Mouse (Mus musculus) C2C12 (cell line): ENCODE results near the gene Bmp4. TPM values are rescaled to one million over a fixed set of nuclear protein-coding genes. Genes with fewer than 3 reads are reported as not detected.

Experiments used
- H3K27me3 ChIP-seq: one replicate; pipeline ENCODE4 v1.6.1; 2011; ENCODE audit not compliant: control insufficient read depth, insufficient read depth, insufficient read length
- H3K36me3 ChIP-seq: one replicate; pipeline ENCODE4 v1.6.1; 2011; ENCODE audit not compliant: control insufficient read depth, insufficient read depth
- H3K4me3 ChIP-seq: one replicate; pipeline ENCODE4 v1.5.1; 2011; ENCODE audit warnings: mild to moderate bottlenecking, control low read depth; ENCODE audit not compliant: poor library complexity, insufficient read depth, severe bottlenecking
- H3K79me2 ChIP-seq: one replicate; pipeline ENCODE4 v1.6.1; 2011; ENCODE audit not compliant: control insufficient read depth, insufficient read depth
- H3K79me3 ChIP-seq: one replicate; pipeline ENCODE4 v1.6.1; 2011; ENCODE audit warnings: low read depth, control low read depth
- H3ac ChIP-seq: one replicate; pipeline ENCODE3; 2011; ENCODE audit warnings: low read depth; ENCODE audit not compliant: control insufficient read depth, insufficient read length
- CEBPB ChIP-seq: IDR thresholded peaks from one replicate; pipeline ENCODE4 v1.6.1; 2011; ENCODE audit warnings: low read depth, mild to moderate bottlenecking, control low read depth, moderate library complexity
- CTCF ChIP-seq: IDR thresholded peaks from one replicate; pipeline ENCODE4 v1.5.1; 2011; ENCODE audit not compliant: control insufficient read depth, insufficient read depth, insufficient read length
- FOSL1 ChIP-seq: IDR thresholded peaks from one replicate; pipeline ENCODE4 v1.8.0; 2011; ENCODE audit warnings: mild to moderate bottlenecking, low read length; ENCODE audit not compliant: poor library complexity, insufficient read depth, severe bottlenecking
- MAX ChIP-seq: IDR thresholded peaks from one replicate; pipeline ENCODE4 v1.6.1; 2011; ENCODE audit warnings: mild to moderate bottlenecking, control low read depth
- MYOD1 ChIP-seq: IDR thresholded peaks from one replicate; pipeline ENCODE4 v1.6.1; 2011; ENCODE audit warnings: low read depth; ENCODE audit not compliant: control insufficient read depth, insufficient read length
- MYOG ChIP-seq: IDR thresholded peaks from one replicate; pipeline ENCODE4 v1.6.1; 2011; ENCODE audit not compliant: control insufficient read depth, insufficient read length; ENCODE audit errors: extremely low read depth
- USF1 ChIP-seq: IDR thresholded peaks from one replicate; pipeline ENCODE4 v1.6.1; 2011; ENCODE audit warnings: low read depth, mild to moderate bottlenecking, control low read depth, moderate library complexity
- polyA plus RNA-seq: library from polyadenylated mRNA; unstranded; fragments of >200 nt; fragmentation: generic; extraction: Trizol; gene quantifications from one replicate; pipeline ENCODE4 v1.2.1, GENCODE M21; 2012; ENCODE audit warnings: missing spikeins

The Bmp4 gene
- polyA plus RNA-seq, 1 experiment, result not detected

DNA sequence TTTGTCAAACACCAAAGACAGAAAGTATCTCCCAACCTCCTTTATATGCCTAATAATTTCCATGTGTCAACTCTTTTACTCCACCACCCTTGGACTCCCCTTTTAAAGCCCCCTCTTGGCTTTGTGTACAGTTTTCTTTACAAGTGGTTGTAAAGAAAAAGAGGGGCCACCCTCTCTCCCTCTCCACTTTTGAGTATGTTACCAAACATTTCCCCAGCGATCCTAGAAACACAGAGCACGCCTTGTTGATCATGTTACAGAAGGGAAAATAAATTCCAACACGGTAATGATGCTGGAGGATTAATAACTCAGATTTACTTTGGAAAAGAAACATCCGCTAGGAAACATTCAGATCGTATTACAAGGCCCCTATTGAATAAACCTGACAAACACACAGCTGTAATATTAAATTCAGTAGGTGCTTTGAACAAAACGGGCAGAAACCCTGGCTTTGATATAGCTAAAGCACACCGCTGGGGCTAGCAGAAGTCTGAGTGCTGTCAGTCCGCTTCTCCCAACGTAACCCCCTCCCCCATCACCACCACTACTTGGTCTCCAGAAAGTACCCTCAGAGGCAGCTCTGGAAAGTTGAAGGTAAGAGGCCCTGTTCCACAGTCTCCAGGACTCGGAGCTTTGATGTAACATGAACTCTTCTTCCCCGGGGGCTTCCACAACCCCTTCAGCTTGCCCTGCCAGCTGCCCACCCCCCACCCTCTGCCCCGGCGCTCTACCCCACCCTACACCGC, 5.3 kb downstream of the Bmp4 start:
- no peak overlapping the region for H3ac ChIP-seq
- no peaks in the 10 kb centered on the region for H3K79me2 ChIP-seq
- peaks cover 38% of the 10 kb centered on the region for H3K27me3 ChIP-seq
- no peak overlapping the region for H3K4me3 ChIP-seq
- TF ChIP-seq MYOD1 (no peak), FOSL1 (no peak), CEBPB (no peak), CTCF (no peak), MYOG (no peak), MAX (no peak), USF1 (no peak)
- no peaks in the 10 kb centered on the region for H3K79me3 ChIP-seq
- no peaks in the 10 kb centered on the region for H3K36me3 ChIP-seq

DNA sequence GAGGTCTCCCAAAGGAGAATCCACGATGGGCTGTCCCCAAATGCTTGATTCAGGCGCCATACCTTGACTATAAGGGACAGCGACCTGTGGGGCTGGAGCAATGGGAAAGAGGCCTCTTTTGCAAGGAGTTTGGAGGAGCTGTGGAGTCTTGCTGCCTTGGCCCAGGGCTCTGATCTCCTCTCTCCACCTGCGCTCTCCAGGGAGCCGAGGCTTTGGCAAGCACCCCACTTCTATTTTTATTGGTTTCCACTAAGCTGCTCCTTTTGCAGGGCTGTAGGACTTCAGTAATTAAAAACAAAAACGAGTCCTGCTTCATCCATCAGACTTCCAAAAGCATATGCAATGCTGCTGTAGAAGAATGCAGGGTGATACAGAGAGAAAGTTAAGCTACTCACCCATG, 9.0 kb downstream of the Bmp4 start:
- Histone ChIP-seq H3K27me3 (peaks cover 10% of the 10 kb centered on the region), H3K79me2 (no peaks in the 10 kb centered on the region), H3ac (no peak overlapping the region), H3K4me3 (no peak overlapping the region), H3K36me3 (no peaks in the 10 kb centered on the region), H3K79me3 (no peaks in the 10 kb centered on the region)
- TF ChIP-seq USF1 (no peak), MAX (no peak), MYOG (no peak), CEBPB (no peak)

DNA sequence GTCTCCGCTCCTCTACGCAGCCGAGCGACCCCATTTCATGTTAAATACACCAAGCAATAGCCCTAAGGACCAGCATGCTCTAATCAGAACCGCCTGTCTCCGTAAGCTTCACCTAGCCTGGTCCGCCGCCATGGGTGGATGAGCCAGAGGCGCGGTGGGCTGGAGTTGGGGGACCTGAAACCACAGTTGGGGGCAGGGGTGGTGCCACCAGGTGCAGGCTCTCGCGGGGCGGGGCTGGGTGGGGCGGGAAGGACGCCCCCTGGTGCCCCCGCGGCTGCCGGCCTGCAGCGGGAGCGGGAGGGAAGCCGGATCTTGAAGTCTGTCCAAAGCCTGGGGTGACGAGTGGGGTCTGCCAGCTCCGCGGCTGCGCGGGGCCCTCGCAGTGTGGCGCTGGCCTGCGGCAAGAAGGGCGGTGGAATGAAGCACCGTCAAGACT, 10.2 kb downstream of the Bmp4 start:
- no peaks in the 10 kb centered on the region for H3K79me2 ChIP-seq
- H3ac ChIP-seq, result no peak overlapping the region
- H3K4me3 ChIP-seq, result no peak overlapping the region
- TF ChIP-seq CEBPB (no peak), CTCF (no peak), USF1 (no peak), MAX (no peak), FOSL1 (no peak), MYOG (no peak), MYOD1 (no peak)
- H3K36me3 ChIP-seq, result no peaks in the 10 kb centered on the region
- no peaks in the 10 kb centered on the region for H3K79me3 ChIP-seq
- H3K27me3 ChIP-seq, result no peaks in the 10 kb centered on the region

DNA sequence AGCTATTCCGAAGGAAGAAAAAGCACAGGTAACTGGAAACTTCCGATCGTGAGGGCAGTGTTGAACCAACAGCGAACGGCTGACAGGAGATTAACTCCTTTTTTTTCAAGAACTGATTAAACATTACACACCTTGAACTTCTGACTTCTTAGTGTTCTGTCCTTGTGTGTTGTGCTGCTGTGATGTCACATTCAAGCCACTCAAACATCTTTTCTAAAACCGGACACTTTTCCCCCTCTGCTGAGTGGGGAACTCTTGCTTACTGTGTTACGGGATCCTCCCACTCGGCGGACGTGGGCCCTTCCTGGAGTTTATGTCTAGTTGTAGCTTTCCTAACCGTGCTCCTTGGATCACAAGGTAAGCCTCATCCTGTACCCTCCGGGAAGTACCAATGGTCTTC, 11.2 kb downstream of the Bmp4 start, which contains the start of gene Gm15217:
Gene Gm15217, plus strand, starts transcription at position 130 of the 400 bp plus-strand sequence.
- Histone ChIP-seq H3K27me3 (no peaks in the 10 kb centered on the region), H3K79me2 (no peaks in the 10 kb centered on the region), H3ac (no peak within 1 kb of the TSS), H3K36me3 (no peaks in the 10 kb centered on the region), H3K4me3 (no peak within 1 kb of the TSS), H3K79me3 (no peaks in the 10 kb centered on the region)
- TF ChIP-seq MYOG, result no peak
- no peak for TF ChIP-seq MYOD1
- no peak for TF ChIP-seq FOSL1
- TF ChIP-seq CTCF, result no peak
- TF ChIP-seq MAX, result no peak
- TF ChIP-seq CEBPB, result no peak
- TF ChIP-seq USF1, result no peak

DNA sequence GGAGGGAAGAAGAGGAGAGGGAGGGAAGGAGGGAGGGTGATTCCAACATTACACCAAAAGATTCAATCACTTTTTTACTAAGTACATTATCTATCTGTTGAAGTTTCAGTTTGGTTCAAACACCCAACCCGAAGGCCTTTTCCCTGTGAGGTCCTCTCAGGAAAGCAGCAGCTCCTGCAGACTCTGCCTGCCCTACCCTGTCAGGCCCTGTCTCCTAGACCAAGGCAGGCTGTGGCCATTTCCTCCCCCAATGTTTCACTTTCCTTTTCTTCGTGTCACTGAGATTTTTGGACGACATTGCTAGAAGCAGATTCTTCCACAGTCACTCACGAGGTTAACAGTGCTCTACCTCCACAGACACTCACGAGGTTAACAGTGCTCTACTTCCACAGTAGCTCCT, 14.7 kb downstream of the Bmp4 start:
- no peak for TF ChIP-seq MYOG
- TF ChIP-seq MYOD1, result no peak
- TF ChIP-seq CTCF, result no peak
- TF ChIP-seq FOSL1, result no peak
- no peak for TF ChIP-seq USF1
- no peak for TF ChIP-seq MAX
- TF ChIP-seq CEBPB, result no peak
- no peaks in the 10 kb centered on the region for H3K36me3 ChIP-seq

DNA sequence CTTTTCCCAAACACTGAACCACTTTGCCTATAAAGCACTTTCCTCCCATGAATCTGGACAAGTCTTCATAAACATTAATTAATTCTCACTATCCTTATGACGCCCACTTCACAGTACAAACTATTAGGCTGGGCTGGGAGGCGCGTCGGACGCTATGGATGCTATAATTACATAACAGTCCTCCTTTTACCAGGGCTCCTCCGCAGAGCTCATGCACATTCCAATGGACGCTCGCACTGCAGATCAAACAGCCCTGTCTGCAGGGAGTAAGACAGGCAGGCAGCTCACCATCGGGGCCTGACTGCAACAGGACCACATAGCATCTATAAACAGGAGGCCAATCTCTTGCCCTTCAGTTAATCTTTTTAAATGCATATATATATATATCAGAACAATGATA, 18.0 kb downstream of the Bmp4 start:
- Histone ChIP-seq H3K79me2 (no peaks in the 10 kb centered on the region), H3ac (no peak overlapping the region), H3K27me3 (no peaks in the 10 kb centered on the region), H3K79me3 (no peaks in the 10 kb centered on the region), H3K4me3 (no peak overlapping the region), H3K36me3 (no peaks in the 10 kb centered on the region)
- no peak for TF ChIP-seq MAX

More for the DNA sequence above, 14.7 kb downstream of the Bmp4 start:
- Histone ChIP-seq H3K27me3 (no peaks in the 10 kb centered on the region), H3K79me3 (no peaks in the 10 kb centered on the region), H3K79me2 (no peaks in the 10 kb centered on the region), H3ac (no peak overlapping the region), H3K4me3 (no peak overlapping the region)
